Mouse (Mus musculus): ENCODE data around the gene Lrrc18.

DNA sequence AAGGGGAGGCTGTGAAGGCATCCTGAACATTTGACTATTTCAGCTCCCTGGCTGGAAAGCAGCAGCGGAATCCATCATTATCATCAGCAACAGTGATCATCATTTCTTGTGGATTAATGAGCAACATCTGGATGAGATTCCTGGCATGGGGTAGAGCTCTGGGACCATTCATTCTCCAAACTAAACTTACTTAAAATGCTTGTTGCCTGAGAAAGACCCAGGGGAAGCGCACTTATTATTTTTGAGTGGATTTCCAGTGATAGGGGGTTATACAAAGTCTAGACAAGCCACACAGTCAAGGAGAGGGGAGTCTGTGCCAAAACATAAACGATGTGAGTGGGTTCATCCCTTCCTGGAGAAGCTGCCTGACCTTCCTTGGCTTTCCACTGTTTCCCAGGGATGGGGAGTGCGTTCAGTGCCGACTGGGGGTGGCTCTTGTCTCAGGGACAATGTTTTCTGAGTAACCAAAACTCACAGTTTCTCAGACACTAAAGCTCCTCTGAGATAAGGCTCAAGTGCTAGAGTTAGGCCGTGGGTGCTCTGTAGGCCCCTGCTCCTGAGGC is 6.9 kb upstream of the Lrrc18 start:
- TF ChIP-seq CTCF (IDR thresholded peaks at IDR 0.05; ENCODE audit: extremely low read depth, insufficient read length, insufficient replicate concordance, low read depth, low read length) (no peak), POLR2A (IDR thresholded peaks at IDR 0.05; ENCODE audit: low read depth, low read length) (no peak)
